Mouse (Mus musculus) spleen, postnatal 36 days (tissue): ENCODE measurements around the gene Ggcx.

Experiments
- DNase-seq, 2 experiments: peaks; one replicate each; pipeline ENCODE4 v3.0.0; 2022; ENCODE audit warnings: low spot score in 2 of 2, mixed read lengths in 1 of 2

The Ggcx gene

GRCm38 (mm10) chr6:72387816-72388215 is 26.3 kb upstream of the Ggcx start:
- no peak for DNase-seq

- DNase-seq = no peak
Measured at GRCm38 (mm10) chr6:72388266-72388665, 25.8 kb upstream of the Ggcx start.

GRCm38 (mm10) chr6:72388791-72389329 is 25.2 kb upstream of the Ggcx start:
- DNase-seq = no peak

- peak; percentile 76 to 82 for DNase-seq
Measured at GRCm38 (mm10) chr6:72389471-72389940, 24.6 kb upstream of the Ggcx start.

GRCm38 (mm10) chr6:72389941-72390771 is 24.0 kb upstream of the Ggcx start, which contains the start of gene Vamp8:
Vamp8 (minus strand) TSS chr6:72390703.
- DNase-seq = peak; percentile 76

GRCm38 (mm10) chr6:72390795-72391521 is 23.1 kb upstream of the Ggcx start:
- DNase-seq = peak; percentile 52 to 62

- no peak for DNase-seq
Measured at GRCm38 (mm10) chr6:72392341-72392740, 21.8 kb upstream of the Ggcx start.

- no peak for DNase-seq
Measured at GRCm38 (mm10) chr6:72396837-72397251, 17.3 kb upstream of the Ggcx start.

- DNase-seq = no peak
Measured at GRCm38 (mm10) chr6:72399967-72400366, 14.1 kb upstream of the Ggcx start.

GRCm38 (mm10) chr6:72401875-72402274 is 12.2 kb upstream of the Ggcx start:
- peak; percentile 61 to 74 for DNase-seq

- no peak for DNase-seq
Measured at GRCm38 (mm10) chr6:72405356-72405755, 8.8 kb upstream of the Ggcx start.

GRCm38 (mm10) chr6:72407119-72407518 is 7.0 kb upstream of the Ggcx start:
- peak; percentile 67 to 77 for DNase-seq

- DNase-seq = peak in 1 of 2 experiments; percentile 49
Measured at GRCm38 (mm10) chr6:72409567-72409966, 4.5 kb upstream of the Ggcx start.

GRCm38 (mm10) chr6:72410003-72410402 is 4.1 kb upstream of the Ggcx start:
- no peak for DNase-seq

GRCm38 (mm10) chr6:72410518-72410917 is 3.6 kb upstream of the Ggcx start:
- DNase-seq = no peak

- DNase-seq = no peak
Measured at GRCm38 (mm10) chr6:72415181-72415580, 1.1 kb downstream of the Ggcx start.

- no peak for DNase-seq
Measured at GRCm38 (mm10) chr6:72415964-72416772, 2.1 kb downstream of the Ggcx start.

- DNase-seq = no peak
Measured at GRCm38 (mm10) chr6:72418279-72418678, 4.2 kb downstream of the Ggcx start.

GRCm38 (mm10) chr6:72419806-72420205 is 5.7 kb downstream of the Ggcx start:
- DNase-seq = no peak

GRCm38 (mm10) chr6:72420901-72421300 is 6.8 kb downstream of the Ggcx start:
- no peak for DNase-seq

GRCm38 (mm10) chr6:72425646-72426045 is 11.5 kb downstream of the Ggcx start:
- DNase-seq = no peak

- DNase-seq = peak; percentile 62 to 73
Measured at GRCm38 (mm10) chr6:72428036-72428435, 13.9 kb downstream of the Ggcx start.
